Mouse (Mus musculus) limb, embryonic 12.5 days (tissue): ENCODE measurements around the gene Zic5. TPM values are rescaled to one million over a fixed set of nuclear protein-coding genes. Genes with fewer than 3 reads are reported as not detected.
"Not testable (repeated sequence)": the region's sequence is repeated elsewhere in the genome, so short reads cannot be mapped to it uniquely, and the experiment has no call there.

ENCODE experiments used
- ATAC-seq: fragments of 200-750 bp; cut with Nextera tagmentation; 2 replicates; pipeline ENCODE4 v1.8.0; 2017; ENCODE audit warnings: low read depth, moderate TSS enrichment; ENCODE audit not compliant: insufficient number of reproducible peaks, insufficient read depth, low FRiP score, low TSS enrichment
- H3K27ac ChIP-seq: fragments of 300-500 bp; sonication (generic); 2 replicates; pipeline ENCODE4 v1.5.1; 2016; ENCODE audit warnings: mild to moderate bottlenecking, moderate library complexity
- H3K27me3 ChIP-seq: fragments of 300-500 bp; sonication (generic); 2 replicates; pipeline ENCODE4 v1.6.1; 2016; ENCODE audit warnings: mild to moderate bottlenecking, moderate library complexity
- H3K36me3 ChIP-seq: fragments of 300-500 bp; sonication (generic); 2 replicates; pipeline ENCODE4 v1.6.1; 2016; ENCODE audit warnings: mild to moderate bottlenecking, moderate library complexity
- H3K4me1 ChIP-seq: fragments of 300-500 bp; sonication (generic); replicated peaks from 2 replicates; pipeline ENCODE4 v1.6.1; 2016
- H3K4me2 ChIP-seq: fragments of 300-500 bp; sonication (generic); 2 replicates; pipeline ENCODE4 v1.6.1; 2016; ENCODE audit warnings: mild to moderate bottlenecking, moderate library complexity
- H3K4me3 ChIP-seq: fragments of 300-500 bp; sonication (generic); replicated peaks from 2 replicates; pipeline ENCODE4 v1.5.1; 2016; ENCODE audit warnings: mild to moderate bottlenecking
- H3K9ac ChIP-seq: fragments of 300-500 bp; sonication (generic); replicated peaks from 2 replicates; pipeline ENCODE4 v1.6.1; 2016; ENCODE audit warnings: mild to moderate bottlenecking, moderate library complexity
- H3K9me3 ChIP-seq: fragments of 300-500 bp; sonication (generic); 2 replicates; pipeline ENCODE4 v1.6.1; 2016; ENCODE audit warnings: mild to moderate bottlenecking, moderate library complexity
- WGBS: fragments of 180-500 bp; shearing (Covaris S2); methylation state at CpG from one replicate; pipeline ENCODE4 v1.1.7; 2016; 5-methylcytosine and 5-hydroxymethylcytosine counted together
- polyA plus RNA-seq: library from polyadenylated mRNA; unstranded; fragments of >200 nt; fragmentation: Nextera tagmentation; extraction: Ambion mirVana; gene quantifications from 2 replicates; pipeline ENCODE4 v1.2.1, GENCODE M21; 2016

Zic5 gene
- polyA plus RNA-seq, 1 experiment from 2014 or later = 8.0 TPM

GRCm38 (mm10) chr14:122472161-122472560, 6.7 kb upstream of the Zic5 start:
- H3K27me3 ChIP-seq = peaks cover 70% of the 10 kb centered on the region
- no peaks in the 10 kb centered on the region for H3K9me3 ChIP-seq
- H3K4me1 ChIP-seq = peaks cover 41% of the 10 kb centered on the region
- no peaks in the 10 kb centered on the region for H3K36me3 ChIP-seq
- H3K9ac ChIP-seq = peak overlapping the region; percentile 46; the same call in 1 of the 2 replicates
- ATAC-seq = no peak
- WGBS = 1% methylated on average over 13 of the region's 13 CpGs
- H3K27ac ChIP-seq = peak overlapping the region; percentile 32; the same call in 1 of the 2 replicates
- H3K4me3 ChIP-seq = 0 out of 2 replicates have a peak overlapping the region, but pooled peaks have one; percentile 16
- H3K4me2 ChIP-seq = peak overlapping the region; percentile 81

- H3K27me3 ChIP-seq = peaks cover 75% of the 10 kb centered on the region
- peak overlapping the region; percentile 16; the same call in 1 of the 2 replicates for H3K4me3 ChIP-seq
- WGBS = 20% methylated on average over 18 of the region's 31 CpGs
- no peak for ATAC-seq
- H3K9ac ChIP-seq = no peak overlapping the region
- peak overlapping the region; percentile 81 for H3K4me2 ChIP-seq
- no peaks in the 10 kb centered on the region for H3K36me3 ChIP-seq
- H3K4me1 ChIP-seq = peaks cover 41% of the 10 kb centered on the region
- H3K27ac ChIP-seq = no peak overlapping the region
- H3K9me3 ChIP-seq = no peaks in the 10 kb centered on the region
These were observed 6.1 kb upstream of the Zic5 start for GRCm38 (mm10) chr14:122471449-122472085.

GRCm38 (mm10) chr14:122468971-122469755, 3.7 kb upstream of the Zic5 start:
- peaks cover 36% of the 10 kb centered on the region for H3K4me1 ChIP-seq
- under 1% methylated on average over 28 of the region's 28 CpGs for WGBS
- H3K27ac ChIP-seq = 0 out of 2 replicates have a peak overlapping the region, but pooled peaks have one; percentile 19
- H3K4me2 ChIP-seq = peak overlapping the region; percentile 50
- no peaks in the 10 kb centered on the region for H3K9me3 ChIP-seq
- ATAC-seq = no peak
- H3K27me3 ChIP-seq = peaks cover 76% of the 10 kb centered on the region
- H3K36me3 ChIP-seq = no peaks in the 10 kb centered on the region
- H3K4me3 ChIP-seq = peak overlapping the region; percentile 18
- H3K9ac ChIP-seq = peak overlapping the region; percentile 27; the same call in 1 of the 2 replicates

DNA sequence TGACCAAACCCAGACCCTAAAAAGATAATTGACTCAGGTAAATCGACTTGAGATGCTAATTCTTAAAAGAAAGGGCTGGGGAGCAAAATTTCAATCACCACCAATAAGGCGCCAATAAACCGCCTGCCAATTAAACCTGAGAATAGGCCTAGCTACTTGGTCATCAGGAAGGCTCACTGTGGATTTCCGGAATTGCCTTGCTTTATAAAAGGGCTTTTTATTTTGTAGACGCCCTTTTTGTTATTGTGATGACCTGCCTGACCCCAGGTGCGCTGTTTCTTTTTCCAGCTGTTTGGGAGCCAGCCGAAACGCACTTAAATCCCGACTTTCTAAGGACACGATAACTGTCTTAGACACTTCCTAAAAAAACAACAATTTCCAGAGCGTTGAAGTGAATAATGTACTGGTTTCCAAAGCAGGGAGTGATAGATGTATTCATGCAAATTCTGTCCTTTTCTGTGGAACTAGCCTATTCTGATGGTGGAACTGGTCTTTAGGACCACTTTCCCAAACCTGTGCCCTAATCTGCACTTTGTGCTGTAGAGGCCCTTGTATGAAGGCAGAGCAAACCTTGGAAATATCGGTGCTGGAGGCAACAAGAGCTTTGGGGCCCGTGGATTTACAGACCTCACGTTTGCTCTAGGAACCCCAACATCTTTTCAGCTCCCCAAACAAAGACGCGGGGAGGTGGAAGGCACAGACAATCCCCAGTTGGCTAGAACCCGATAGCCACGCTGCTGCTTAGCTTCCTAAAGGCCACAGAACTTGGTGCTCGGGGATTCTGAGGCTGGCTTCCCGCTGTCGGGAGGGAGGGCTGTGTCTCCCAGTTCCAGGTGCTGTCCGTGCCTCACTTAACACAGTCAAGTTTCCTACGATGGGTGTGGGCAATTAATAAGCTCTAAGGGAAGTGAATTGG, 2.7 kb upstream of the Zic5 start:
- Histone ChIP-seq H3K4me3 (peak overlapping the region; percentile 18), H3K27ac (0 out of 2 replicates have a peak overlapping the region, but pooled peaks have one; percentile 19), H3K27me3 (peaks cover 70% of the 10 kb centered on the region), H3K36me3 (no peaks in the 10 kb centered on the region), H3K4me2 (peak overlapping the region; percentile 50), H3K4me1 (peaks cover 31% of the 10 kb centered on the region), H3K9ac (peak overlapping the region; percentile 27; the same call in 1 of the 2 replicates), H3K9me3 (no peaks in the 10 kb centered on the region)
- no peak for ATAC-seq
- WGBS = 5% methylated on average over 23 of the region's 23 CpGs

GRCm38 (mm10) chr14:122466756-122467362, 1.4 kb upstream of the Zic5 start:
- Histone ChIP-seq H3K27ac (no peak overlapping the region), H3K4me1 (peaks cover 38% of the 10 kb centered on the region)
- ATAC-seq = no peak

GRCm38 (mm10) chr14:122465931-122466490, 534 bp upstream of the Zic5 start:
- Histone ChIP-seq H3K9me3 (no peaks in the 10 kb centered on the region), H3K4me3 (peak overlapping the region; percentile 69), H3K4me1 (peaks cover 35% of the 10 kb centered on the region), H3K9ac (peak overlapping the region; percentile 44; the same call in 1 of the 2 replicates), H3K36me3 (no peaks in the 10 kb centered on the region), H3K27ac (peak overlapping the region; percentile 66; the same call in 1 of the 2 replicates), H3K27me3 (peaks cover 71% of the 10 kb centered on the region), H3K4me2 (peak overlapping the region; percentile 87)
- ATAC-seq = no peak
- WGBS = 20% methylated on average over 13 of the region's 13 CpGs

More at GRCm38 (mm10) chr14:122466756-122467362, 1.4 kb upstream of the Zic5 start:
- Histone ChIP-seq H3K4me2 (no peak overlapping the region), H3K36me3 (no peaks in the 10 kb centered on the region), H3K9ac (no peak overlapping the region), H3K27me3 (peaks cover 76% of the 10 kb centered on the region), H3K9me3 (no peaks in the 10 kb centered on the region), H3K4me3 (no peak overlapping the region)
- WGBS = 43% methylated on average over 7 of the region's 7 CpGs

- Histone ChIP-seq H3K4me1 (peaks cover 41% of the 10 kb centered on the region), H3K4me3 (peak overlapping the region; percentile 69), H3K27ac (peak overlapping the region; percentile 96), H3K9ac (peak overlapping the region; percentile 87), H3K36me3 (no peaks in the 10 kb centered on the region), H3K4me2 (peak overlapping the region; percentile 87), H3K27me3 (peaks cover 73% of the 10 kb centered on the region), H3K9me3 (no peaks in the 10 kb centered on the region)
- ATAC-seq = no peak
- WGBS = 0% methylated on average over 60 of the region's 62 CpGs
These were observed 1.1 kb downstream of the Zic5 start for GRCm38 (mm10) chr14:122464351-122464762.

GRCm38 (mm10) chr14:122463734-122464341, 1.6 kb downstream of the Zic5 start:
- under 1% methylated on average over 58 of the region's 58 CpGs for WGBS
- Histone ChIP-seq H3K4me3 (peak overlapping the region; percentile 69), H3K9ac (peak overlapping the region; percentile 87), H3K27me3 (peaks cover 68% of the 10 kb centered on the region), H3K4me2 (peak overlapping the region; percentile 87), H3K4me1 (peaks cover 37% of the 10 kb centered on the region), H3K27ac (peak overlapping the region; percentile 96)
- not testable (repeated sequence) for H3K36me3 ChIP-seq, H3K9me3 ChIP-seq
- ATAC-seq = peak; percentile 4; the same call in 1 of the 2 replicates

GRCm38 (mm10) chr14:122463080-122463691, 2.3 kb downstream of the Zic5 start:
- Histone ChIP-seq H3K27me3 (peaks cover 61% of the 10 kb centered on the region), H3K9me3 (no peaks in the 10 kb centered on the region), H3K36me3 (no peaks in the 10 kb centered on the region), H3K9ac (peak overlapping the region; percentile 87), H3K27ac (peak overlapping the region; percentile 96), H3K4me3 (peak overlapping the region; percentile 69), H3K4me2 (peak overlapping the region; percentile 87), H3K4me1 (peaks cover 30% of the 10 kb centered on the region)
- WGBS = 1% methylated on average over 40 of the region's 40 CpGs
- ATAC-seq = no peak
